Mouse (Mus musculus): Measurements from ENCODE around the gene Tmigd1.

DNA sequence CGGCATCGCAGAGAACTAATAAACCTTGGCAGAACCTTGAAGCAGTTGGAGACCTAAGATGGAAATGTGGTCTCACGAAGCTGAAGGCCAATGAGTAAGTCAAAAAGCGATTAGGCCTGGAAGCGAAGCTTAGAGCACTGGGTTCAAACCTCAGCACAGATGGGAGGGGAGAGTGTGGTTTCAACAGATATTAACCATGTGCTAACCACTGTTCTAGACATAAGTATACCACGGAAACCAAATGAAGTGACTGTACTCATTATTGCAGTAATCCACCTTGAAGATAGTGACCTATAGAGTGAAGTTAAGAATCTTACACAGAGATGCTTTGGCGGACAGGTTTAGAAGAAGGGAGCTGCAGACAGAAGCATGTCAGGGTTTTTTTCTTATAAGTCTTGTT lies 10.8 kb upstream of the Tmigd1 start:
- TF ChIP-seq CTCF (IDR thresholded peaks at IDR 0.05; ENCODE audit: borderline replicate concordance, control insufficient read depth, extremely low read depth, insufficient read depth, low read length, poor library complexity) (no peak), POLR2A (IDR thresholded peaks at IDR 0.05; ENCODE audit: control insufficient read depth, extremely low read depth, insufficient read depth, low read length, poor library complexity) (no peak)

Data from thymus, adult 2 months (tissue).